ENCODE assay signal across 18 mouse cellular contexts in the genomic region with DNA sequence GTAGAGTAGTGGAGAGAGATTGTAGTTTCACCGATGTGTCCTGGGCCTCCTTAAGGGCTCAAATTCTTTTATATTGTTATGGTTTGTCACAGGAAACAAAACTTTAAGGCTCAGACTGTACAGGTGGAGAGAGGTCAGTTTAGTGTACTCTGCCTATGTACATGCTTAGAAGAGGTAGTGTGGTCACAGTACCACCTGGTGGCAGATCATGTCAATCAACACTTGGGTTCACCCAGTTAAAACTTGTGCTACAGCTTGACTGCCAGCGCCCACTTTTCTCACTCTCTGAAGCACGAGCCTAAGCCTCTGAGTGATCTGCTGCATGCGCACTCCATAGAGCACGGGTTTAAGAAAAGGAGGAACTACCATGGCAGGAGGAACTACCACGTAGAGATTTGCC. TPM values are rescaled to one million over a fixed set of nuclear protein-coding genes. Genes with fewer than 3 reads are reported as not detected.
DNase-seq lines count a peak whose midpoint lies in the region; ATAC-seq and TF ChIP-seq lines count a peak whose summit lies in the region.
"Had no signal": no experiment of that assay in that cellular context is flagged by ENCODE, and none has a peak within 500 bp of the region (broad histone marks: within the 10 kb centered on the region; RNA-seq: fewer than 3 reads in every experiment).

No protein-coding gene starts in this region.

- intact Hi-C loops in heart, adult 2 months (cut with DNase I) = no loop called here

- H3K4me1 ChIP-seq in lung, embryonic 14.5 days (ENCODE audit: insufficient read depth) = no peaks in the 10 kb centered on the region
- no peaks in the 10 kb centered on the region; the same call in 1 of the 2 replicates for H3K4me1 ChIP-seq in liver, postnatal 0 days (ENCODE audit: insufficient read depth)
- H3K4me1 ChIP-seq in heart, adult 2 months (ENCODE audit: control insufficient read depth, insufficient read depth, low read length) = no peaks in the 10 kb centered on the region
- H3K4me1 ChIP-seq: embryonic facial prominence, embryonic 10.5 days; heart, embryonic 13.5 days; hindbrain, embryonic 10.5 days had no signal

- TF ChIP-seq CTCF in lung, embryonic 14.5 days (IDR thresholded peaks at IDR 0.05; ENCODE audit: low read depth) = 0 out of 2 replicates have a peak, but pooled peaks have one; percentile 23
- TF ChIP-seq CTCF in liver, postnatal 0 days (IDR thresholded peaks at IDR 0.05; ENCODE audit: low read depth) = peak; percentile 36
- TF ChIP-seq CTCF in heart, adult 2 months (IDR thresholded peaks at IDR 0.05) = no peak

- H3K9me3 ChIP-seq in lung, embryonic 14.5 days (ENCODE audit: low read depth, low read length) = no peaks in the 10 kb centered on the region
- no peaks in the 10 kb centered on the region for H3K9me3 ChIP-seq in liver, postnatal 0 days (ENCODE audit: low read length)
- H3K9me3 ChIP-seq: embryonic facial prominence, embryonic 10.5 days; heart, embryonic 13.5 days; hindbrain, embryonic 10.5 days; limb, embryonic 15.5 days; megakaryocyte, embryonic 14.5 days had no signal

- H3K4me3 ChIP-seq in lung, embryonic 14.5 days (ENCODE audit: low read depth, low read length) = no peak overlapping the region
- H3K4me3 ChIP-seq in liver, postnatal 0 days (ENCODE audit: low read depth, low read length) = no peak overlapping the region
- no peak overlapping the region for H3K4me3 ChIP-seq in heart, adult 2 months
- H3K4me3 ChIP-seq: embryonic facial prominence, embryonic 10.5 days; heart, embryonic 13.5 days; hindbrain, embryonic 10.5 days; limb, embryonic 15.5 days had no signal

- H3K4me2 ChIP-seq in lung, embryonic 14.5 days = no peak overlapping the region
- H3K4me2 ChIP-seq in liver, postnatal 0 days (ENCODE audit: low read depth, low read length) = no peak overlapping the region
- H3K4me2 ChIP-seq: heart, embryonic 13.5 days; limb, embryonic 15.5 days had no signal

- H3K27me3 ChIP-seq in lung, embryonic 14.5 days (ENCODE audit: insufficient read depth, low read length) = no peaks in the 10 kb centered on the region
- H3K27me3 ChIP-seq in liver, postnatal 0 days (ENCODE audit: insufficient read depth, low read length) = no peaks in the 10 kb centered on the region
- H3K27me3 ChIP-seq in heart, adult 2 months (ENCODE audit: control insufficient read depth, insufficient read depth, low read length) = no peaks in the 10 kb centered on the region
- H3K27me3 ChIP-seq: heart, embryonic 13.5 days; limb, embryonic 15.5 days; megakaryocyte, embryonic 14.5 days had no signal

- H3K9ac ChIP-seq in lung, embryonic 14.5 days = no peak overlapping the region
- no peak overlapping the region for H3K9ac ChIP-seq in liver, postnatal 0 days (replicated peaks)
- no peak overlapping the region for H3K9ac ChIP-seq in heart, adult 2 months (ENCODE audit: low read depth, low read length)
- H3K9ac ChIP-seq: heart, embryonic 13.5 days; limb, embryonic 15.5 days had no signal

- no peak for DNase-seq in lung, embryonic 14.5 days
- DNase-seq in lung, postnatal 36 days = no peak
- peak; percentile 9 for DNase-seq in ZHBTc4 (ENCODE audit: low read depth, low spot score)
- DNase-seq in liver, postnatal 0 days = no peak
- peak; percentile 11 to 18 for DNase-seq in thymus, postnatal 36 days
- no peak for DNase-seq in spleen, postnatal 36 days (ENCODE audit: low spot score in 2 of 2)
- DNase-seq in heart, adult 2 months = no peak
- DNase-seq: adrenal gland, postnatal 10 days; cerebellum, postnatal 10 days; gastrocnemius, postnatal 14 days; kidney, adult 18-20 months; right cerebral cortex, adult 18-20 months had no signal

- TF ChIP-seq EP300 in liver, postnatal 0 days (IDR thresholded peaks at IDR 0.05; ENCODE audit: low read depth) = no peak
- no peak for TF ChIP-seq EP300 in heart, adult 2 months (IDR thresholded peaks at IDR 0.05; ENCODE audit: insufficient read depth, low read depth, low read length)

- TF ChIP-seq POLR2A in heart, adult 2 months (IDR thresholded peaks at IDR 0.05; ENCODE audit: insufficient read depth, low read depth, low read length) = no peak

- no peaks in the 10 kb centered on the region for H3K36me3 ChIP-seq in lung, embryonic 14.5 days (ENCODE audit: insufficient read depth)
- no peaks in the 10 kb centered on the region for H3K36me3 ChIP-seq in liver, postnatal 0 days (replicated peaks; ENCODE audit: insufficient read depth, low read length)
- H3K36me3 ChIP-seq in heart, adult 2 months (ENCODE audit: control insufficient read depth, insufficient read depth, low read length) = no peaks in the 10 kb centered on the region
- H3K36me3 ChIP-seq: embryonic facial prominence, embryonic 10.5 days; heart, embryonic 13.5 days; hindbrain, embryonic 10.5 days; limb, embryonic 15.5 days had no signal

- ATAC-seq in lung, embryonic 14.5 days (ENCODE audit: insufficient read depth) = no peak
- ATAC-seq in liver, postnatal 0 days = no peak

- whole genome bisulfite sequencing in lung, embryonic 14.5 days = 72% methylated on average over 6 of the region's 6 CpGs
- WGBS in liver, postnatal 0 days (ENCODE audit: insufficient replicate concordance) = 34% methylated on average over 6 of the region's 6 CpGs
- WGBS in heart, adult 2 months = 78% methylated on average over 6 of the region's 6 CpGs

- no peaks in the 10 kb centered on the region for H3K79me2 ChIP-seq in heart, adult 2 months (replicated peaks; ENCODE audit: control insufficient read depth, insufficient read depth, low read length)

- no peak overlapping the region for H3K27ac ChIP-seq in lung, embryonic 14.5 days (ENCODE audit: low read depth)
- H3K27ac ChIP-seq in liver, postnatal 0 days (ENCODE audit: low read depth) = no peak overlapping the region
- H3K27ac ChIP-seq in heart, adult 2 months = no peak overlapping the region
- H3K27ac ChIP-seq: embryonic facial prominence, embryonic 10.5 days; heart, embryonic 13.5 days; hindbrain, embryonic 10.5 days; limb, embryonic 15.5 days had no signal

RNA-seq across cellular contexts. Expression of gene Olfm5, which starts 2.5 kb away (rescaled TPM):
- 0.08 TPM in 1 of 2 replicates, not detected in the other for polyA plus RNA-seq in lung, embryonic 14.5 days (2014; fragmentation: Nextera tagmentation; extraction: Ambion mirVana)
- polyA plus RNA-seq in liver, postnatal 0 days (2015; fragmentation: Nextera tagmentation; extraction: Ambion mirVana) = not detected in 2 replicates
- not detected for total RNA-seq in heart, adult 2 months (2021)
- polyA plus RNA-seq in heart, adult 2 months (2012; rRNA removed) = not detected in 2 replicates
- total RNA-seq: adrenal gland, postnatal 10 days; gastrocnemius, postnatal 14 days; layer of hippocampus, adult 18-20 months had no signal
- polyA plus RNA-seq: embryonic facial prominence, embryonic 10.5 days; heart, embryonic 13.5 days; hindbrain, embryonic 10.5 days; limb, embryonic 15.5 days had no signal

RNA-seq across cellular contexts. Expression of gene Olfr648, which starts 16.1 kb away (rescaled TPM):
- polyA plus RNA-seq in lung, embryonic 14.5 days (2014; fragmentation: Nextera tagmentation; extraction: Ambion mirVana) = 0.32 and 0.37 TPM in 2 replicates
- not detected in 2 replicates for polyA plus RNA-seq in liver, postnatal 0 days (2015; fragmentation: Nextera tagmentation; extraction: Ambion mirVana)
- not detected for total RNA-seq in heart, adult 2 months (2021)
- not detected in 2 replicates for polyA plus RNA-seq in heart, adult 2 months (2012; rRNA removed)
- total RNA-seq: adrenal gland, postnatal 10 days; gastrocnemius, postnatal 14 days had no signal

RNA-seq across cellular contexts. Expression of gene Ubqlnl, which starts 16.7 kb away (rescaled TPM):
- polyA plus RNA-seq in lung, embryonic 14.5 days (2014; fragmentation: Nextera tagmentation; extraction: Ambion mirVana) = not detected in 2 replicates
- not detected in 2 replicates for polyA plus RNA-seq in liver, postnatal 0 days (2015; fragmentation: Nextera tagmentation; extraction: Ambion mirVana)
- not detected for total RNA-seq in heart, adult 2 months (2021)
- polyA plus RNA-seq in heart, adult 2 months (2012; rRNA removed) = 0.06 and 0.14 TPM in 2 replicates
- total RNA-seq: adrenal gland, postnatal 10 days; gastrocnemius, postnatal 14 days; layer of hippocampus, adult 18-20 months had no signal
- polyA plus RNA-seq: embryonic facial prominence, embryonic 10.5 days; heart, embryonic 13.5 days; hindbrain, embryonic 10.5 days; limb, embryonic 15.5 days had no signal

RNA-seq across cellular contexts. Expression of gene Ubqln3, which starts 24.0 kb away (rescaled TPM):
- polyA plus RNA-seq in lung, embryonic 14.5 days (2014; fragmentation: Nextera tagmentation; extraction: Ambion mirVana) = not detected in 2 replicates
- not detected in 2 replicates for polyA plus RNA-seq in liver, postnatal 0 days (2015; fragmentation: Nextera tagmentation; extraction: Ambion mirVana)
- not detected for total RNA-seq in heart, adult 2 months (2021)
- polyA plus RNA-seq in heart, adult 2 months (2012; rRNA removed) = 0.18 TPM in 2 replicates
- total RNA-seq: adrenal gland, postnatal 10 days; gastrocnemius, postnatal 14 days; layer of hippocampus, adult 18-20 months had no signal
- polyA plus RNA-seq: embryonic facial prominence, embryonic 10.5 days; heart, embryonic 13.5 days; hindbrain, embryonic 10.5 days; limb, embryonic 15.5 days had no signal

RNA-seq across cellular contexts. Expression of gene Olfr649, which starts 28.7 kb away (rescaled TPM):
- polyA plus RNA-seq in lung, embryonic 14.5 days (2014; fragmentation: Nextera tagmentation; extraction: Ambion mirVana) = not detected in 2 replicates
- polyA plus RNA-seq in liver, postnatal 0 days (2015; fragmentation: Nextera tagmentation; extraction: Ambion mirVana) = not detected in 2 replicates
- total RNA-seq in heart, adult 2 months (2021) = not detected
- not detected in 2 replicates for polyA plus RNA-seq in heart, adult 2 months (2012; rRNA removed)
- total RNA-seq: adrenal gland, postnatal 10 days; gastrocnemius, postnatal 14 days; layer of hippocampus, adult 18-20 months had no signal
- polyA plus RNA-seq: embryonic facial prominence, embryonic 10.5 days; heart, embryonic 13.5 days; hindbrain, embryonic 10.5 days; limb, embryonic 15.5 days had no signal

Comparison
In these comparisons a context has a peak if more than half of its experiments do, and no peak if none do; other contexts are left out.
1. DNase-seq: peak in ZHBTc4 (single experiment) and thymus, postnatal 36 days (2 of 2); none in lung, embryonic 14.5 days (single experiment), lung, postnatal 36 days (single experiment), liver, postnatal 0 days (single experiment), spleen, postnatal 36 days (0 of 2) and heart, adult 2 months (0 of 2).